Mouse (Mus musculus) cortical plate, adult 2 months (tissue): Measurements from ENCODE around the gene Trf. TPM values are rescaled to one million over a fixed set of nuclear protein-coding genes. Genes with fewer than 3 reads are reported as not detected.
"Not testable (repeated sequence)": the region's sequence is repeated elsewhere in the genome, so short reads cannot be mapped to it uniquely, and the experiment has no call there.

Experiments used
- H3K27ac ChIP-seq: fragments of 200-500 bp; 2 replicates; pipeline ENCODE4 v1.5.1; 2012; ENCODE audit warnings: low read length, control low read depth, inconsistent platforms; ENCODE audit not compliant: insufficient read depth
- H3K4me1 ChIP-seq: fragments of 200-500 bp; 2 replicates; pipeline ENCODE4 v1.6.1; 2011; ENCODE audit warnings: low read length; ENCODE audit not compliant: control insufficient read depth, insufficient read depth
- H3K4me3 ChIP-seq: fragments of 200-500 bp; 2 replicates; pipeline ENCODE4 v1.5.1; 2011; ENCODE audit warnings: mild to moderate bottlenecking, low read length, control low read depth; ENCODE audit not compliant: insufficient read depth
- CTCF ChIP-seq: fragments of 200-500 bp; IDR thresholded peaks from 2 replicates; pipeline ENCODE4 v1.5.1; 2011; ENCODE audit warnings: mild to moderate bottlenecking, control low read depth, low read length; ENCODE audit not compliant: insufficient read depth; ENCODE audit errors: extremely low read depth
- POLR2A ChIP-seq: fragments of 200-500 bp; IDR thresholded peaks from 2 replicates; pipeline ENCODE4 v1.6.1; 2011; ENCODE audit warnings: mild to moderate bottlenecking, low read length, control low read depth; ENCODE audit not compliant: insufficient read depth; ENCODE audit errors: extremely low read depth
- polyA plus RNA-seq: library from polyadenylated mRNA; depleted of rRNA; stranded (reverse); fragments of >200 nt; gene quantifications from 2 replicates; pipeline ENCODE4 v1.2.3, GENCODE M21; 2012; rRNA removed

Gene Trf
- polyA plus RNA-seq, 1 experiment, result 428 TPM

DNA sequence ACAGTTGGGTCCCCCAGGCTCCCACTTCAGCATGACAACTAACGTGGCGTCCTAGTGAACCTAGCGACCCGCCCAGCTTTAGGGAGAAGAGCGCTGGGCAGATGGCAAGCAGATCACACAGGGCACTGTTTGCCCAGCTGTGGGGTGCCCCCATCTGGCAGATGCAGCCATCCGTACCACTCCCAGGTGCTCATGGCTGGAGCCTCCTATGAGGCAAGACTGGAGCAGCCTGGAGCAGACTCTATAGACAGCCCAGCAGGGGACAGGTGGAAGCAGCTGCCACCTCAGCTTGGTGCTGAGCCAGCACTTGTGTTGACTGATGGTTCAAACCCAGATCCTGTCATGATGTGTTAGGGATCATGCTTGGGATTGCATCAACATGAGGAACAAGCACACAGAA, 62.2 kb downstream of the Trf start:
- H3K27ac ChIP-seq, result no peak overlapping the region
- H3K4me3 ChIP-seq, result no peak overlapping the region
- H3K4me1 ChIP-seq, result peaks cover 1% of the 10 kb centered on the region; the same call in 1 of the 2 replicates
- TF ChIP-seq POLR2A (no peak), CTCF (no peak)

DNA sequence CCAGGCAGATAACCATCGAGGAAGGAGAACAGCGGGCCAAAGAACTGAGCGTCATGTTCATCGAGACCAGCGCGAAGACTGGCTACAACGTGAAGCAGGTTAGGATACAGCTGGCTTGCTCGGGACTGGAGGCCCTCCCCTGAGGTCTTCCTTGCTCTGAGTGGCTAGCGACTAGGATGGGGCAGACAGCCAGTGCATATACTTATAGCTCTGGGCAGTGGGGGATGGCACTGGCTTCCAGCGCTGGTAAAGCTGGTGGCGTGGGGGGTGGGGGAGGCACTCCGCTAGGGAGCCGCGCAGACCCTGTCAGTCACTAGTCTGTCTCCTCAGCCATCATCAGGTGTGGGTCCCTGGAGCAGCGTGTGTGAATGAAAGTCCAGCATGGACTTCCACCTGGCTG, 66.4 kb downstream of the Trf start:
- H3K27ac ChIP-seq, result no peak overlapping the region
- H3K4me1 ChIP-seq, result 0 out of 2 replicates have a peak, but pooled peaks cover 3% of the 10 kb centered on the region
- no peak overlapping the region for H3K4me3 ChIP-seq
- TF ChIP-seq POLR2A, result no peak
- TF ChIP-seq CTCF, result no peak

DNA sequence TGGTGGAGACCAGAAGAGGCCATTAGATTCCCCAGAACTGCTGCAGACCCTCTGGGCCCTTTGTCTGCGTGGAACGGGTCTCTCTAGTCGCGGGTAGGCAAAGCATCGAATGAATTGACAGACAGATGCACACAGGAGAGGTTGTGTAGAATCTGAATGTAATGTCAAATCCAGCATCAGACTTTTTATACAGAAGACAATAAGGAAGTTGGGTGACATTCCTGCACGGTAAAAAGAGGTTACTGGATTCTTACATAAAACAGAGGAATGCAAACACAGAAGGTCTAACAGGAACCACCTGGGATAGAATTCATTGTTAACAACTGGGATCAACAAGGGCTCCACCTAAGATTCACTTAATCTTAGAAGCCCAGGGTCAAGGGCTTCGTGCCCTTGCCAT, 75.1 kb downstream of the Trf start:
- H3K4me1 ChIP-seq, H3K4me3 ChIP-seq, H3K27ac ChIP-seq: not testable (repeated sequence)

DNA sequence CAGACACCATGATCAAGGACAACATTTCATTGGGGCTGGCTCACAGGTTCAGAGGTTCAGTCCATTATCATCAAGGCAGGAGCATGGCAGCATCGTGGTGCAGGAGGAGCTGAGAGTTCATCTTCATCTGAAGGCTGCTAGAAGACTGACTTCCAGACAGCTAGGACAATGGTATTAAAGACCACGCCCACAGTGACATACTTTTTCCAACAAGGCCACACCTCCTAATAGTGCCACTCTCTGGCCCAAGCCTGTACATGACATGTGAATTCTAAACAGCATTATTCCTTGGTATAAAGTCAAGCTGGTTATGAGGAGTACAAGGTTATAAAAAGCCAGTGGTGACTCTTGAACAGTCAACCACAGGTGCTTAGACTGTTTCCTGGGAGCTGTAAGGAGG, 75.7 kb downstream of the Trf start:
- H3K4me1 ChIP-seq, result no peaks in the 10 kb centered on the region
- no peak overlapping the region for H3K27ac ChIP-seq
- no peak overlapping the region for H3K4me3 ChIP-seq
- no peak for TF ChIP-seq CTCF
- no peak for TF ChIP-seq POLR2A

Other genes with a start within 250 kb of the Trf start
- 0.54 and 0.70 TPM in 2 replicates for gene Slco2a1, start 241.7 kb downstream of the Trf start, polyA plus RNA-seq
- gene Rab6b, start 118.7 kb downstream of the Trf start, polyA plus RNA-seq, result 321 and 328 TPM in 2 replicates
- gene Srprb, start 28.3 kb downstream of the Trf start, polyA plus RNA-seq, result 32.2 and 35.3 TPM in 2 replicates
- not detected in 2 replicates for gene Gm20425, start 137 bp downstream of the Trf start, polyA plus RNA-seq
- gene 1300017J02Rik, start 74.6 kb upstream of the Trf start, polyA plus RNA-seq, result 0.34 and 1.1 TPM in 2 replicates
- 11.9 and 12.2 TPM in 2 replicates for gene Topbp1, start 74.8 kb upstream of the Trf start, polyA plus RNA-seq
- gene Cdv3, start 135.4 kb upstream of the Trf start, polyA plus RNA-seq, result 46.6 and 47.9 TPM in 2 replicates
- 6.5 and 8.3 TPM in 2 replicates for gene Bfsp2, start 250.0 kb upstream of the Trf start, polyA plus RNA-seq